Mouse (Mus musculus): Measurements from ENCODE around the gene Dap.

GRCm38 (mm10) chr15:31281830-31282229 lies 57.7 kb downstream of the Dap start:
- TF ChIP-seq CTCF (IDR thresholded peaks at IDR 0.05; ENCODE audit: control insufficient read depth, insufficient read depth, low read length), result no peak
- no peak for TF ChIP-seq POLR2A (IDR thresholded peaks at IDR 0.05; ENCODE audit: borderline replicate concordance, control insufficient read depth, low read depth, low read length)
